Mouse (Mus musculus): Measurements from ENCODE around the gene Asphd2.

The Asphd2 gene

GRCm38 (mm10) chr5:112355910-112356309, 38.8 kb downstream of the Asphd2 start, which contains the start of gene Gm6583:
Gene Gm6583, minus strand, starts transcription at chr5:112356033.
- DNase-seq (ENCODE audit: low spot score in 2 of 2) = no peak

DNA sequence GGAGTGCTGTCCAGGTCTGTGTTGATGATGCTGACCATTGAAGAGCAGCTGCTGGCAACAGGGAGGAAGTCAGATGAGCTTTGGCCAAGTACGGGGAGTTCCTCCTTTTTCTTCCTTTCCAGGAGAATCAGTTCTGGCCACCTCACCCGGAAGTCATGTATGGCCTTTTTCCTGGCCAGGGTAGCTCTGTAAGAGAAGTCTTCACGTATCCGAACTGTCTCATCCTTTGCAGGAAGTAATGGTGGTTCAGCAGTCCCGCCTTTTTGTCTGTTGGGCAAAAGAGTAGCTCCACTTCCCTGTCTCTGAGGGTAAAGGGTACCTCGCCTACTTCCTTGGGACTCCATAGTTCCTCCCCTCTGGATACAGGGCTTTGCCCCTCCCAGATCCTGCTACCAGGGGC, 39.2 kb downstream of the Asphd2 start:
- DNase-seq (ENCODE audit: low spot score in 2 of 2) = no peak

DNA sequence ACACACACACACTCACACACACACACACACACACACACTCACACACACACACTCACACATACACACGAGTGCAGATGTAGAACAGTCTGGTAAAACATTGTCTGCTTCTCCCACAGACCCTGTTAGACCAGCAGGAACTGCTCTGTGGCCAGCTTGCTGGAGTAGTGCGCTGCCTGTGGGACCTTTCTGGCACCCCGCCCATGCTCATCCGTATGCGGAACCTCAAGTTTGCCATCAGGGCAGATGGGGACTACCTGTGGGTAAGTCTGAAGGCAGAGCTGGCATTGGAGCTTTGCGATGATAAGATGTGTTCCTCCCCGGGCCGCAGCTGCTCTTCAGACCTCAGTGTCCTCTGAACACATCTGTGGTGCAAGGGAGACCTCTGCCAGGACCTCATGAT, 45.5 kb downstream of the Asphd2 start:
- DNase-seq (ENCODE audit: low spot score in 2 of 2) = no peak

GRCm38 (mm10) chr5:112346211-112346965, 48.3 kb downstream of the Asphd2 start:
- peak in 1 of 2 experiments; percentile 32 for DNase-seq (ENCODE audit: low spot score in 2 of 2)

GRCm38 (mm10) chr5:112344092-112344960, 50.3 kb downstream of the Asphd2 start:
- no peak for DNase-seq (ENCODE audit: low spot score in 2 of 2)

DNA sequence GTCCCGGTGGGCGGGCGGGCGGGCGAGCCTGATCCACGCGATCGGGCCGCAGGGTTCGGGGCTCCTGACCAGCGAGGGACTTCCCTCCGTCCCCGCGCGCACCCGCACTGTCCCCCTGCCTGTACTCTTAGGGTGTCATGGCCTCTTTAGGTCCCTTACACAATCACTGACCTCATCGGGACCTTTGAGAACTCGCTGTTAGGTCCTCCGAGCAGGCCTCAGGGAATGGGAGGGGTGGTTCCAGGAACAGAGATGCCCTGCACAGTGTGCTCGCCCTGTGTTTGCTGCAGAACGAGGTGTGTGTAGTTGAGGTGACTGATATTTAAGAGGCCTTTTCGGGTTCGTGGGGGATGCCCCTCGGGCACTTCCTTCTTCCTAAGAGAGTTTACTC, 51.5 kb downstream of the Asphd2 start:
- no peak for DNase-seq (ENCODE audit: low spot score in 2 of 2)

DNA sequence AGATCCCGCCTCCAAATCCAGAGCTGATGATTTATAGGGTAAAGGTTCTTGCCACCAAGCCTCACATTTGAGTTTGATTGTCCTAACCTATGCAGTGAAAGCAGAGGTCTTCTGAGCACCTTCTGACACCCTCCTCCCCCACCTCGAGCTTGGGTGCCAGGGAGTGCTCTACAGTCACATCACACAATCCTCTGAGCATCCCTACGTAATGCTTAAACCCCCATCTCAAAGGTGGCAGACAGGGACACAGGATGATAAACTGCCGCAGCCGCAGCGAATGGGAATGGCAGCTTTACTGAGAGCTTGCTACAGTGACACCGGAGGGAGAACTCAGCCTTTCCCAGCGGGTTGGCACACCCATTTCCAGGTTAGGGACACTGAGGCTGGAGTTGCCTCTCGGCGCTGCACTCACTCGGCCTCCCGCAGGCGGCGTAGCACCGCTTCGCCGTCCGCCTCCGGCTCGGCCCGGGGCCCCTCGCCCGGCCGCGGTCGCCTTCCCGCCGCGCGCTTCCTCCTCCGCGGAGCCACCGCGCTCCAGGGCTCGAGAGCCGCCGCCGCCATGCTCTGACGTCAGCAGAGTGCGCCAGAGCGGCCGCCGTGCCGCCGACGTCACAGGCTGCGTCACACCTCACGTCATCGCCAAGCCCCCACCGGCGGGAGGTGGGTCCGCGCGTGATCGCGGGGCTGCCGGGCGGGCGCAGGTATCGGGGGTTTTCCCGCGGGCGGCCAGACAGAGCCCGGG, 52.0 kb downstream of the Asphd2 start, which contains the start of the genes Srrd and Hps4:
Gene Srrd, minus strand, starts transcription at position 578 of the 742 bp plus-strand sequence.
Gene Hps4, plus strand, starts transcription at position 621 of the 742 bp plus-strand sequence.
- peak; percentile 73 to 78 for DNase-seq (ENCODE audit: low spot score in 2 of 2)

DNA sequence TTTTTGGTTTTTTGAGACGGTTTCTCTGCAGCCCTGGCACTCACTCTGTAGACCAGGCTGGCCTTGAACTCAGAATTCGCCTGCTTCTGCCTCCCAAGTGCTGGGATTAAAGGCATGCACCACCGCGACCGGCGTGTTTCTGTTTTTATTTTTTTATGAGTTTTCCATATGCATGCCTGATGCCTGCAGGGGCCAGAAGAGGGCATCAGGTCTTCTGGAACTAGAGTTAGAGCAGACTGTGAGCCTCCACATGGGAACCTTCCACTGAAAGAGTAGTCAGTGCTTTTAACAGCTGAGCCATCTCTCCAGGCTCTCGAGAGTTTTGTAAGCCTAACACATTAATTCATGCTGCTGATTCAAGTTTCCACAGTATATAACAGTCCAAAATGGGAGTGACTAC, 55.5 kb downstream of the Asphd2 start:
- DNase-seq (ENCODE audit: low spot score in 2 of 2) = no peak

- DNase-seq (ENCODE audit: low spot score in 2 of 2) = no peak
These were observed 57.7 kb downstream of the Asphd2 start for GRCm38 (mm10) chr5:112337004-112337403.

DNA sequence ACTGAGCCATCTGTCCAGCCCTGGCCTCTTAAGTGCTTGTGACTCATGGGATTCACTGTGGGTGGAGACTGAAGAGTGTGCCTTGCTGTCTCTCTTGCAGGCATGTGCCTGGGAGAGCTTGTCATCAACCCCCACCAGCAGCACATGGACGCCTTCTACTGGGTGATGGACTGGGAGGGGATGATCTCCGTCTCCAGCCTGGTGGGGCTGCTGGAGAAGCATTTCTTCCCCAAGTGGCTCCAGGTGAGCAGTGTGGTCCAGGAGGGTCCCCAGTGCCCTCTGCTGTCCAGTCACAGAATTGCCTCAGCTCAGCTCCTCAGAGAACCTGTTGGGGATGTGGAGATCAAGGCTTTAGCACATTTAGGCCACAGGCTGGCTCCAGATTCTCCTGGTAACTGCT, 59.2 kb downstream of the Asphd2 start:
- DNase-seq (ENCODE audit: low spot score in 2 of 2) = no peak

Data from heart, adult 9 months (tissue).